Mouse (Mus musculus): Measurements from ENCODE around the gene Kif16b.

GRCm38 (mm10) chr2:142910808-142911388 is 9.6 kb upstream of the Kif16b start:
- TF ChIP-seq CTCF (IDR thresholded peaks at IDR 0.05) (no peak), EP300 (IDR thresholded peaks at IDR 0.05) (no peak)

All from lung, postnatal 0 days (tissue).